Mouse (Mus musculus) stomach, embryonic 15.5 days (tissue): ENCODE results near the gene Nme2. TPM values are rescaled to one million over a fixed set of nuclear protein-coding genes. Genes with fewer than 3 reads are reported as not detected.

Experiments
- ATAC-seq: fragments of 200-750 bp; cut with Nextera tagmentation; 2 replicates; pipeline ENCODE4 v1.8.0; 2017; ENCODE audit warnings: low read depth, moderate number of reproducible peaks, moderate TSS enrichment; ENCODE audit not compliant: insufficient read depth, low FRiP score
- H3K27ac ChIP-seq: fragments of 300-500 bp; sonication (generic); 2 replicates; pipeline ENCODE4 v1.5.1; 2015; ENCODE audit warnings: mild to moderate bottlenecking, inconsistent platforms
- H3K27me3 ChIP-seq: fragments of 300-500 bp; sonication (generic); replicated peaks from 2 replicates; pipeline ENCODE4 v1.6.1; 2015; ENCODE audit warnings: inconsistent platforms
- H3K36me3 ChIP-seq: fragments of 300-500 bp; sonication (generic); 2 replicates; pipeline ENCODE4 v1.6.1; 2015; ENCODE audit warnings: inconsistent platforms
- H3K4me1 ChIP-seq: fragments of 300-500 bp; sonication (generic); 2 replicates; pipeline ENCODE4 v1.6.1; 2015; ENCODE audit warnings: inconsistent platforms
- H3K4me2 ChIP-seq: fragments of 300-500 bp; sonication (generic); 2 replicates; pipeline ENCODE4 v1.6.1; 2015; ENCODE audit warnings: mild to moderate bottlenecking, inconsistent platforms
- H3K4me3 ChIP-seq: fragments of 300-500 bp; sonication (generic); replicated peaks from 2 replicates; pipeline ENCODE4 v1.5.1; 2015; ENCODE audit warnings: inconsistent platforms
- H3K9ac ChIP-seq: fragments of 300-500 bp; sonication (generic); 2 replicates; pipeline ENCODE4 v1.6.1; 2015; ENCODE audit warnings: inconsistent platforms
- H3K9me3 ChIP-seq: fragments of 300-500 bp; sonication (generic); 2 replicates; pipeline ENCODE4 v1.6.1; 2016; ENCODE audit warnings: inconsistent platforms
- WGBS: fragments of 180-500 bp; shearing (Covaris S2); methylation state at CpG from one replicate; pipeline ENCODE4 v1.1.7; 2015; 5-methylcytosine and 5-hydroxymethylcytosine counted together
- polyA plus RNA-seq: library from polyadenylated mRNA; unstranded; fragments of >200 nt; fragmentation: Nextera tagmentation; extraction: Ambion mirVana; gene quantifications from 2 replicates; pipeline ENCODE4 v1.2.1, GENCODE M21; 2015

The Nme2 gene
- polyA plus RNA-seq, 1 experiment from 2014 or later: 266 TPM

DNA sequence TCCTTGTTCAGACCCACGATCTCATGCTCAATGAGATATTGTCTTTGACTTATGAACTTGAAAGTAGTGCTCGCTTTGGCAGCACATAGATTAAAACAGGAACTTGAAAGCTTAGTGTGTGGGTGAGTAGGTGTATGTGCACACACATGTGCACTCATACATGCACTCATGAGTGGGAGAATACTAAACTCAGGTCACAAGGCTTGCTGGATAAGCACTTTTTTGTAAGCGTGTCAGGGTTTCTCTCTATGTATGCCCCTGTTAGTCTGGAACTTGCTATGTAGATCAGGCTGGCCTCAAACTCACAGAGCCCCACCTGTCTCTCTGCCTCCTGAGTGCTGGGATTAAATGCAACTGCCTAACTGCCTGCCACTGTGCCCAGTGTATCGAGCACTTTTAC is 31.0 kb upstream of the Nme2 start:
- Histone ChIP-seq H3K4me3 (no peak overlapping the region), H3K4me2 (no peak overlapping the region), H3K9ac (no peak overlapping the region), H3K27ac (peak overlapping the region; percentile 71; the same call in 1 of the 2 replicates), H3K4me1 (peaks cover 10% of the 10 kb centered on the region; the same call in 1 of the 2 replicates), H3K27me3 (no peaks in the 10 kb centered on the region), H3K9me3 (no peaks in the 10 kb centered on the region), H3K36me3 (no peaks in the 10 kb centered on the region)
- no peak for ATAC-seq
- WGBS: 80% methylated on average over 4 of the region's 4 CpGs

DNA sequence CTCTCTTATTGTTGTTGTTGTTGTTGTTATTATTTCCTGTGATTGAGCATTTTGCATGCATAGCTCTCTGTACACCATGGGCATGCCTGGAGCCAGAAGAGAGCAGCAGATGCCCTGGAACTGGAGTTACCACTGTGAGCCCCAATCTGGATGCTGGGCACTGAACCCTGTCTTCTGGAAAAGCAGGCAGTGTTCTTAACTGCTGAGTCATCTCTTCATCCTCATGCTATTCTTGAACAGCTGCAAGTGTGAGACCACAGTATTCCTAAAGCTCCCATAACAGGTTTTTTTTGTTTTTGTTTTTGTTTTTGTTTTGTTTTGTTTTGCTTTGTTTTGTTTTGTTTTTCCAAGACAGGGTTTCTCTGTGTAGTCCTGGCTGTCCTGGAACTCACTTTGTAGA is 30.2 kb upstream of the Nme2 start:
- H3K27ac ChIP-seq: no peak overlapping the region

DNA sequence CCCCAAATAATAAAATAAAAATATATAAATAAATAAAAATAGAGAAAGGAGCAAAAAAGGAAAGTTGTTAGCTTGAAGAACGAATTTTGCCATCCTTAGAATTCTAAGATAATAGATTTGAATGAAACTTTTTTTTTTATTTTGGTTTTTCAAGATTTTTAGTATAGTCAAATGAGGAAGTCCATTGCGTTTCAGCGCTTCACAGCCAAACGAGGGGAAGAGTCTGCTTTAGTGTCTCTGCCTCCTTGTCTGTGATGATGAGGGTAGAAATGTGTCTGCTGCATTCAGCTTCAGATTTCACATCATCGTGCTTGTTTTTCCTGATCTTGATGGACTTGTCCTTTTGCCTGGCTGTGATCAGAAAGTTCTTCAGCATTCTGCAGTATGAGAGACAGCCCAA is 29.2 kb upstream of the Nme2 start:
- H3K4me3 ChIP-seq: no peak overlapping the region
- H3K36me3 ChIP-seq: no peaks in the 10 kb centered on the region
- H3K4me2 ChIP-seq: no peak overlapping the region
- H3K4me1 ChIP-seq: peaks cover 10% of the 10 kb centered on the region; the same call in 1 of the 2 replicates
- H3K27ac ChIP-seq: no peak overlapping the region
- no peaks in the 10 kb centered on the region for H3K27me3 ChIP-seq
- H3K9ac ChIP-seq: no peak overlapping the region
- ATAC-seq: no peak
- no peaks in the 10 kb centered on the region for H3K9me3 ChIP-seq
- 82% methylated on average over 5 of the region's 5 CpGs for WGBS

More for the DNA sequence above, 30.2 kb upstream of the Nme2 start:
- Histone ChIP-seq H3K9me3 (no peaks in the 10 kb centered on the region), H3K36me3 (no peaks in the 10 kb centered on the region), H3K4me3 (no peak overlapping the region), H3K4me1 (peaks cover 10% of the 10 kb centered on the region; the same call in 1 of the 2 replicates), H3K27me3 (no peaks in the 10 kb centered on the region), H3K4me2 (no peak overlapping the region), H3K9ac (no peak overlapping the region)
- ATAC-seq: no peak

DNA sequence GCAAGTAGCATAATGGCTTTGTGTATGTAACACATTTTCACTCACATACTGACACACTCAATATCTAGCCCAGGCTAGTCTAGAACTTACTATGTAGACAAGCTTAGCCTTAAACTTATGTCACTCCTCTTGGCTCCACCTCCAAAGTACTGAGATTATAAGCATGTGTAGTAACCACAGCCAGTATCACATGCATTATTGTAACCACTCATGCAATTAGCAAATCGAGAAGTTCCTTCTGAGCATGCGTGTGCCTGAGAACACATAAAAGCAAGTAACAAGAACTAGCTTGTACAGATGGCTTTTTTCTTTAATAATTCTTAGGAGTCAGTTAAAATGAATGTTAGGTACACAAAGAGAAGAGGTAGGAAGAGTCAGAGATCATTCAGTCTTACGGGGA is 28.6 kb upstream of the Nme2 start:
- no peaks in the 10 kb centered on the region for H3K36me3 ChIP-seq
- no peaks in the 10 kb centered on the region for H3K27me3 ChIP-seq
- no peak overlapping the region for H3K4me2 ChIP-seq
- no peaks in the 10 kb centered on the region for H3K9me3 ChIP-seq
- no peak overlapping the region for H3K27ac ChIP-seq
- peaks cover 10% of the 10 kb centered on the region; the same call in 1 of the 2 replicates for H3K4me1 ChIP-seq
- ATAC-seq: no peak
- WGBS: 89% methylated on average over 3 of the region's 3 CpGs
- no peak overlapping the region for H3K4me3 ChIP-seq
- no peak overlapping the region for H3K9ac ChIP-seq

DNA sequence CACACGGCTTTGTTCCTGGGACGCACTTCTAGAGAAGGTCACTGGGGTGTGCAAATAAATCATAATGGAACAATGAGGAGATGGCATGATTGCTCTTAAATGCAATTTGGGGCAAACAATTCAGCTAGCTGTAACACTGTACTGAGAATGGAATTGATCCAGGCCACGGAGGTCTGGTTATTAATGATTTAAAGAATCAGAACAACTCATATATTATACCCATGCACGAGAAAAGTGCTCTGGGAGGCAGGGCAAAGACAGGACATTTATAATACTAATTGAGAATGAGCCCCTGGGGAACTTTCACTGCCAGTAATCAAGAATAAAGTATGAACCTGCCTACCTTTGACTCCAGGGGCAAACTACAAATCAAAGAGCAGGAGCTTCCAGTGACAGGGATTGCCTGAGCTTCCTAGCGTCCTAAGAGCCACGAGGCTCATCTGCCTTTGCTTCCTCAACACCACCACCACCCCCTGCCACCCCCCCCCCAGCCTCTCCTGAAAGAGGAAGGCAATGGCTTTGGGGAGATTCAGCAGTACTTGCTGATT is 23.5 kb upstream of the Nme2 start:
- no peaks in the 10 kb centered on the region for H3K27me3 ChIP-seq
- H3K4me2 ChIP-seq: no peak overlapping the region
- 31% methylated on average over 6 of the region's 6 CpGs for WGBS
- no peak for ATAC-seq
- no peak overlapping the region for H3K4me3 ChIP-seq
- H3K9me3 ChIP-seq: no peaks in the 10 kb centered on the region
- no peak overlapping the region for H3K9ac ChIP-seq
- H3K27ac ChIP-seq: no peak overlapping the region
- H3K4me1 ChIP-seq: no peaks in the 10 kb centered on the region
- no peaks in the 10 kb centered on the region for H3K36me3 ChIP-seq

DNA sequence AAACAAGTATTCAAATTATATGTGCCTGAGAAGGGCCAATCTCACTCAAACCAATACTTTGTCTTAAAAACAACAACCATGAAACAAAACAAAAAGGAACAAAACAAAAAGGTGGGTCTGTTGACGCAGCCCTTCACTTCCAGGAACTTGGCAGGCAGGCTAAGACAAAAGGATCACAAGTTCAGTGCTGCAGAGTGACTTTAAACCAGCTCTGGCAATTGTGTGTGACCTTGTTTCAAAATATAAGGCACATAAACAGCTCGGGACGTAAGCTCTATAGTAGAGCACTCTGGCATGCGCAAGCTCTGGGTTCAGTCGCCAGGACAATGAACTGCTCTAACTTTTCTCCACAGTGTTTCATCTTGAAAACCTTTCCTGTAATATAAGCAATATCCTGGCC is 16.9 kb upstream of the Nme2 start:
- H3K27me3 ChIP-seq: no peaks in the 10 kb centered on the region
- peaks cover 5% of the 10 kb centered on the region; the same call in 1 of the 2 replicates for H3K4me1 ChIP-seq
- H3K9me3 ChIP-seq: no peaks in the 10 kb centered on the region
- H3K9ac ChIP-seq: no peak overlapping the region
- no peaks in the 10 kb centered on the region for H3K36me3 ChIP-seq
- H3K27ac ChIP-seq: no peak overlapping the region
- WGBS: 82% methylated on average over 5 of the region's 5 CpGs
- H3K4me2 ChIP-seq: no peak overlapping the region
- H3K4me3 ChIP-seq: no peak overlapping the region
- no peak for ATAC-seq

DNA sequence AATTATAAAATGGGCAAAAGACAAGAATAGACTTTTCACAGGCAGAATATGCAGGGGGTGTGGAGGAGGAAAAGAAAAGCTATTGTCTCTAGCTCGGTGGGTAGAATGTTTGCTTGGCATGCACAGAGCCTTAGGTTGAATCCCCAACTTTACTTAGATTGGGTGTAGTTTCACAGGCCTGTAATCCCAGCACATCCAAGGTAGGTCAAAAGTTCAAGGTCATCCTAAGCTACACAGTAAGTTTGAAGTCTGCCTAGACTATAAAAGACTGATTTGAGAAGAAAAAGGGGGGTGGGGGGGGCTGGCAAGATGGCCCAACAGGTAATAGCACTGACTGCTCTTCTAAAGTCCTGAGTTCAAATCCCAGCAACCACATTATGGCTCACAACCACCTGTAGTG is 13.7 kb upstream of the Nme2 start:
- Histone ChIP-seq H3K9ac (no peak overlapping the region), H3K36me3 (peaks cover 11% of the 10 kb centered on the region; the same call in 1 of the 2 replicates), H3K27ac (no peak overlapping the region), H3K27me3 (no peaks in the 10 kb centered on the region), H3K4me1 (peaks cover 10% of the 10 kb centered on the region; the same call in 1 of the 2 replicates), H3K4me3 (no peak overlapping the region), H3K9me3 (no peaks in the 10 kb centered on the region), H3K4me2 (no peak overlapping the region)
- WGBS: 63% methylated on average over 1 of the region's 1 CpGs
- no peak for ATAC-seq

DNA sequence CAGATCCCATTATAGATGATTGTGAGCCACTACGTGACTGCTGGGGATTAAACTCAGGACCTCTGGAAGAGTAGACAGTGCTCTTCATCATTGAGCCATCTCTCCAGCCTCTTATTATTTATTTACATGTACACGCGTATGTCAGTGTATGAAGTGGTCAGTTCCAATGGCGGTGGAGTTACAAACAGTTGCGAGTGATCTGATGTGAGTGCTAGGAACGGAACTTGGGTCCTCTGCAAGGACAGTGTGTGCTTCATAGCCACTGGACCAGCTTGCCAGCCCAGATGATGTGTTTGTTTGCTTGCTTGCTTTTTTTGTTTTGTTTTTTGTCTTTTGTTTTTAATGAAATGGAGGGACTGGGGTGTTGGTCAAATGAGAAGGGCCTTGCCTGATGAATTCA is 13.1 kb upstream of the Nme2 start:
- peaks cover 17% of the 10 kb centered on the region for H3K36me3 ChIP-seq
- H3K4me1 ChIP-seq: peaks cover 10% of the 10 kb centered on the region; the same call in 1 of the 2 replicates
- H3K4me3 ChIP-seq: no peak overlapping the region
- no peak overlapping the region for H3K27ac ChIP-seq
- no peaks in the 10 kb centered on the region for H3K9me3 ChIP-seq
- no peaks in the 10 kb centered on the region for H3K27me3 ChIP-seq
- no peak overlapping the region for H3K4me2 ChIP-seq
- ATAC-seq: no peak
- H3K9ac ChIP-seq: no peak overlapping the region
- WGBS: 89% methylated on average over 6 of the region's 6 CpGs

DNA sequence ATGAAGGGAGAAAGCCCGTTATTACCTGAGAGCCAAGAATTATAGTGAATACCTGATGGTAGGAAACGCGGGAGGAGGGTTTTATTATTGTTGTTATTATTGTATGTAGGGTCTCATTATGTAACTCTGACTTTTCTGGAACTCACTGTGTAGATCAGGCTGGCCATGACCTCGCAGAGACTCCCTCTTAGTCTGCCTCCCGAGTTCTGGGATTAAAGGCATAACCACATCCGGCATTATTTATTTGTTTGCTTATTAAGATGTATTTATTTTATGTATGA is 12.7 kb upstream of the Nme2 start:
- H3K9ac ChIP-seq: no peak overlapping the region
- ATAC-seq: no peak
- H3K27me3 ChIP-seq: no peaks in the 10 kb centered on the region
- no peaks in the 10 kb centered on the region for H3K9me3 ChIP-seq
- no peak overlapping the region for H3K27ac ChIP-seq
- H3K4me3 ChIP-seq: peak overlapping the region; percentile 64
- peaks cover 21% of the 10 kb centered on the region for H3K36me3 ChIP-seq
- peaks cover 10% of the 10 kb centered on the region; the same call in 1 of the 2 replicates for H3K4me1 ChIP-seq
- WGBS: 50% methylated on average over 6 of the region's 6 CpGs
- peak overlapping the region; percentile 51 for H3K4me2 ChIP-seq

DNA sequence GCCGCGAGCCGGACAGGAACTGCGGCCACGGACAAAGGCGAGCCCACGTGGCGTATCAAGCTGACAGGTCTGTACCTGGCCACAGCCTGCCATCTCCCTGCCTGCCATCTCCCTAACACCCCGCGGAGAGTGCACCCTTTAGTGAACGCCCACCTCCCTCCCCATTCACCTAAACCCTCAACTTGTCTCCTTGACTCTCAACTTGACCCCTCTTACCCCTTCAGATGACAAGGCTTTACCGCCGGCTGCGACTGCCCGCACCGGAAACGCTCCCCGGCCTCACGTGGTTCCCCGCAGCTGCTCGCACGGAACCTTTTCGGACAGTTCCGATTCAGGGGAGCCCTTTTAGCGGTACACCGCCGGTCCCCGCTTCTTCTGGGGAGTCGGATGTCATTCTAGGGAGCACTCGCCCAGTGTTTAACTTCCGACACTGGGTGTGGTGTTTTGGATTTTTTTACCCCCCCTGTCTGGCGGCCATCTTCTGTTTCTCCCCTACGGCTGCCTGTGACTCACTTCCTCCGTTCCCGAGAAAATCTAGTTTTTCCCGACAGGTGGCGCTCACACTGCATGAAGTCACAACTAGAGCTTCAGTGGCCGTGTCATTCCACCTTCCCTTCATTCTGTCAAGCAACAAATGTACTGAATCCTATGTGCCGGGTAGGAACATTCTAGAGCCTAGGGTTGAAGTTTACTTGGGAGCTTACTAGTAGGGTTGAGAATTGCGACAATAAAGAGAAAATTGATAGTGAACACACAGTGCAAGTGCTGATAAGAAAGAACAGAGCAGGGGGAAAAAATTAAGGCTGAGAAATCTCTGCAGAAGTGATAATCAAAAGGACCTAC is 12.2 kb upstream of the Nme2 start, which contains the start of the genes Gm20390 and Nme1:
TSS of gene Gm20390 (minus strand) at position 289 of the 843 bp plus-strand sequence.
TSS of gene Nme1 (minus strand) at position 517 of the 843 bp plus-strand sequence.
- Histone ChIP-seq H3K9me3 (no peaks in the 10 kb centered on the region), H3K9ac (peak within 1 kb of the TSS; percentile 27), H3K36me3 (peaks cover 25% of the 10 kb centered on the region), H3K27ac (peak within 1 kb of the TSS; percentile 51), H3K4me2 (peak within 1 kb of the TSS; percentile 78), H3K27me3 (no peaks in the 10 kb centered on the region), H3K4me3 (peak within 1 kb of the TSS; percentile 64), H3K4me1 (peaks cover 10% of the 10 kb centered on the region; the same call in 1 of the 2 replicates)
- WGBS: under 1% methylated on average over 40 of the region's 40 CpGs
- ATAC-seq: peak; percentile 96

DNA sequence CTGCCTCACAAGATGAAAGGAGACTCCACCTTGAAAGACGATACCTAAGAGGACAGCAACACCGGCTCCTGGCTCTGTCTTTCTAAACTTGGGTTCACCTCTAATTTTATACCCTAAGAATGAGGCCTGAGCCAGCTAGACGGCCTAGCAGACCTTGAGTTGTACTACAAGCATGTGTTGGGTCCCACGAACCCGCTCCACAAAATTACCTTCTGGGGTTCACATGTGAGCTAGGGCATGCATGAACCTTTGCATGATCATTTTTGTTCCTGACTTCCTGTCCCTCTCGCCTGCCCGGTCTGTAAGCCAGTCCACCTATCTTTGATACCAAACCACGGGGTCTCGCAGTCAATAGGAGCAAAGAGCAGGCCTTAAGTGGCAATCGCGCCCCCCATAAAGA is 11.3 kb upstream of the Nme2 start:
- ATAC-seq: no peak

DNA sequence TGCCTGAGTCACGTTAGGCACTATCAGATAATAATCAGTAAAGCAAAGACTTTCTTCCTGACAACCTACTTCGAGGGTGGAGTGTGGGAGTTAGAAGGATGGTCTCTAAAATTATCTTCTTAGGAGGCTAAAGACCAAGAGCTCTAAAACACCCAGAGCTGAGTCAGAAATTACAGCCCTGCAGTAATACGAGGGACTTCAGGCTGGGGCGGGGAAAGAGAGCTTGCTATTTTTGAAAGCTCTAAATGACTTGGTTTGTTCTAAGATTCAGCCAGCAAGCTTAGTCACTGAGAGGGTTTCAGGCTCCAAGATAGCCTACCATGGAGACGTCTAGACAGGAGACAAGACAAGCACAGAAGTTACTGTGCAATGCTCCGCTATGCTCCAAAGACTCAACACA is 9.3 kb upstream of the Nme2 start:
- no peak overlapping the region for H3K9ac ChIP-seq
- H3K27ac ChIP-seq: no peak overlapping the region
- no peaks in the 10 kb centered on the region for H3K27me3 ChIP-seq
- H3K36me3 ChIP-seq: peaks cover 37% of the 10 kb centered on the region
- no peak for ATAC-seq
- no peaks in the 10 kb centered on the region for H3K9me3 ChIP-seq
- 85% methylated on average over 6 of the region's 6 CpGs for WGBS
- H3K4me2 ChIP-seq: no peak overlapping the region
- H3K4me1 ChIP-seq: peaks cover 10% of the 10 kb centered on the region; the same call in 1 of the 2 replicates
- no peak overlapping the region for H3K4me3 ChIP-seq

More for the DNA sequence above, 11.3 kb upstream of the Nme2 start:
- Histone ChIP-seq H3K36me3 (peaks cover 25% of the 10 kb centered on the region), H3K4me1 (peaks cover 10% of the 10 kb centered on the region; the same call in 1 of the 2 replicates), H3K4me2 (peak overlapping the region; percentile 78), H3K27ac (peak overlapping the region; percentile 51), H3K9ac (peak overlapping the region; percentile 27), H3K27me3 (no peaks in the 10 kb centered on the region), H3K9me3 (no peaks in the 10 kb centered on the region), H3K4me3 (peak overlapping the region; percentile 64)
- 3% methylated on average over 11 of the region's 11 CpGs for WGBS
